Mouse (Mus musculus) liver, adult 2 months (tissue): ENCODE measurements around the gene Lbx1.

Experiments used
- CTCF ChIP-seq: fragments of 200-500 bp; IDR thresholded peaks from 2 replicates; pipeline ENCODE4 v1.5.1; 2011; ENCODE audit warnings: low read depth, low read length, control low read depth
- POLR2A ChIP-seq: fragments of 200-500 bp; IDR thresholded peaks from 2 replicates; pipeline ENCODE4 v1.6.1; 2011; ENCODE audit warnings: low read length, control low read depth; ENCODE audit not compliant: insufficient read depth; ENCODE audit errors: extremely low read depth

DNA sequence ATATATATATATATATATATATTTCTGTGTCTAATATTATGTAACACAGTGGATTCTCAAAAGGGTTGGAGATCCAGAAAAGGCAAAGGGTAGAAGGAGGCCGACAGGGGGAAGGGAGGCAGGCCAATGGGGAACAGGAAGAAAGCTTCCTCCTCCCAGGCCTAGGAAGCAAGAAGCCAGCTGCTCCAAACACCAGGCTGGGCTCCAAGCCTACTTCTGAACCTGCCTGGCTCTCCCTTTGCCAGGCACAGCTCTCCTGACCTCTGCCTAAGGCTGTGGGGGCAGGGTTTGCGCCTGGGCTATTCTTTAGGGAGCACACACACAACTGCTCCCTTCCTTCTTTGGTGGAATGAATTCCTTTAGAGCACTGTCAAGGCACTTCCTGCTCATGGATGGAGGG, 4.4 kb upstream of the Lbx1 start:
- TF ChIP-seq CTCF, result no peak
- TF ChIP-seq POLR2A, result no peak
